Mouse (Mus musculus) hindbrain, embryonic 14.5 days (tissue): ENCODE measurements around the gene Kif26b. TPM values are rescaled to one million over a fixed set of nuclear protein-coding genes. Genes with fewer than 3 reads are reported as not detected.

ENCODE experiments used
- ATAC-seq: fragments of 200-750 bp; cut with Nextera tagmentation; 2 replicates; pipeline ENCODE4 v1.8.0; 2017; ENCODE audit warnings: moderate number of reproducible peaks, mild to moderate bottlenecking, moderate TSS enrichment, moderate library complexity; ENCODE audit not compliant: low FRiP score
- DNase-seq: peaks from one replicate; pipeline ENCODE4 v3.0.0-alpha.2; 2015; ENCODE audit warnings: low spot score
- H3K27ac ChIP-seq: fragments of 300-500 bp; sonication (generic); 2 replicates; pipeline ENCODE4 v1.5.1; 2014; ENCODE audit warnings: mild to moderate bottlenecking, moderate library complexity
- H3K27me3 ChIP-seq: fragments of 300-500 bp; sonication (generic); 2 replicates; pipeline ENCODE4 v1.6.1; 2014; ENCODE audit warnings: mild to moderate bottlenecking, low read length, mixed read lengths; ENCODE audit not compliant: control insufficient read depth, insufficient read depth
- H3K36me3 ChIP-seq: fragments of 300-500 bp; sonication (generic); replicated peaks from 2 replicates; pipeline ENCODE4 v1.6.1; 2014; ENCODE audit not compliant: control insufficient read depth, insufficient read depth
- H3K4me1 ChIP-seq: fragments of 300-500 bp; sonication (generic); replicated peaks from 2 replicates; pipeline ENCODE4 v1.6.1; 2014; ENCODE audit warnings: antibody characterized with exemption, low read length, mixed read lengths; ENCODE audit not compliant: control insufficient read depth, insufficient read depth
- H3K4me2 ChIP-seq: fragments of 300-500 bp; sonication (generic); replicated peaks from 2 replicates; pipeline ENCODE4 v1.6.1; 2014; ENCODE audit warnings: mild to moderate bottlenecking, moderate library complexity
- H3K4me3 ChIP-seq: fragments of 300-500 bp; sonication (generic); replicated peaks from 2 replicates; pipeline ENCODE4 v1.5.1; 2014; ENCODE audit warnings: mild to moderate bottlenecking, low read length
- H3K9ac ChIP-seq: fragments of 300-500 bp; sonication (generic); 2 replicates; pipeline ENCODE4 v1.6.1; 2014
- H3K9me3 ChIP-seq: fragments of 300-500 bp; sonication (generic); 2 replicates; pipeline ENCODE4 v1.6.1; 2016; ENCODE audit warnings: low read length; ENCODE audit not compliant: control insufficient read depth
- WGBS: fragments of 180-500 bp; shearing (Covaris S2); extraction: QIAGEN DNeasy Blood & Tissue Kit; methylation state at CpG from one replicate; pipeline ENCODE4 v1.1.7; 2014; 5-methylcytosine and 5-hydroxymethylcytosine counted together
- polyA plus RNA-seq: library from polyadenylated mRNA; unstranded; fragments of >200 nt; fragmentation: Nextera tagmentation; extraction: Ambion mirVana; gene quantifications from 2 replicates; pipeline ENCODE4 v1.2.1, GENCODE M21; 2014

Gene Kif26b
- polyA plus RNA-seq, 1 experiment from 2014 or later, result 15.8 TPM

DNA sequence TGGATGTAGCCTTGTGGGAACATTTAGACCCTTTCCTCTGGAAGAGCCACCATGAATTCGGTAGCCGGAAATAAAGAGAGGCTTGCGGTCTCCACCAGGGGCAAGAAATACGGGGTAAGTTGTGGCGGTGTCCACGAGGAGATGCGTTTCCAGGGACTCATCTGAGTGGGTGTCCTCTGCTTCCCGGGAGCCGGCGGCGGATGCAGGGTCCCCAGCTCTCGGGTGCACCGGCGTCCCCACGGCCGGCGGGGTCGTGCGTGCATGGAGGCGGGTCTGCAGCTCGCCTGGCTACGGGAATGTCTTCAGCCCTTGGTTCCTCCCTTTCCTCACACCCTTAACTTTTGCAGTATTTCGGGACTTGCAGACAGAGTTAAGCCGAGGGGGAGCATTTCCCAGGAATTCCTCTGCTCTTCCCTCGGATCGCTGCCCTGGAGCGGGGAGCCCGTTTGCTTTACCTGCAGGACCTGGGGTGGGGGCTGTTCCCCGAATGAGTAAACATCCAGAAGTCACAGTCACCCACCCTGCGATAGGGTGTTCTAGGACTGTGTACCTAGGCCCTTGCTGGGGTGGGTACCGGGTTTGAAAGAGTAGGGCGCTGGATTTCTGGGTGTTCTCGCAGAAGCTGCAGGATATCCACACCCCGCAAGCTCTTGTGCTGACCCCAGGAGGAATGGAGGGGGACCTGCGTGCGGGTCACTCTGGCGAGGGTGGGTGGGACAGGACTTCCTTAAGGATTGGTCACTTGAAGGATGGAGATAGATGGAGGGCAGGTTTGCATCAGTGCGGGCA, 781 bp downstream of the Kif26b start:
- Histone ChIP-seq H3K9ac (peak overlapping the region; percentile 92), H3K4me3 (peak overlapping the region; percentile 75), H3K36me3 (no peaks in the 10 kb centered on the region), H3K4me2 (peak overlapping the region; percentile 99), H3K27ac (peak overlapping the region; percentile 95), H3K4me1 (peaks cover 12% of the 10 kb centered on the region), H3K27me3 (no peaks in the 10 kb centered on the region), H3K9me3 (no peaks in the 10 kb centered on the region)
- ATAC-seq (peak; percentile 3; the same call in 1 of the 2 replicates), DNase-seq (peak; percentile 44)
- WGBS, result under 1% methylated on average over 37 of the region's 38 CpGs

DNA sequence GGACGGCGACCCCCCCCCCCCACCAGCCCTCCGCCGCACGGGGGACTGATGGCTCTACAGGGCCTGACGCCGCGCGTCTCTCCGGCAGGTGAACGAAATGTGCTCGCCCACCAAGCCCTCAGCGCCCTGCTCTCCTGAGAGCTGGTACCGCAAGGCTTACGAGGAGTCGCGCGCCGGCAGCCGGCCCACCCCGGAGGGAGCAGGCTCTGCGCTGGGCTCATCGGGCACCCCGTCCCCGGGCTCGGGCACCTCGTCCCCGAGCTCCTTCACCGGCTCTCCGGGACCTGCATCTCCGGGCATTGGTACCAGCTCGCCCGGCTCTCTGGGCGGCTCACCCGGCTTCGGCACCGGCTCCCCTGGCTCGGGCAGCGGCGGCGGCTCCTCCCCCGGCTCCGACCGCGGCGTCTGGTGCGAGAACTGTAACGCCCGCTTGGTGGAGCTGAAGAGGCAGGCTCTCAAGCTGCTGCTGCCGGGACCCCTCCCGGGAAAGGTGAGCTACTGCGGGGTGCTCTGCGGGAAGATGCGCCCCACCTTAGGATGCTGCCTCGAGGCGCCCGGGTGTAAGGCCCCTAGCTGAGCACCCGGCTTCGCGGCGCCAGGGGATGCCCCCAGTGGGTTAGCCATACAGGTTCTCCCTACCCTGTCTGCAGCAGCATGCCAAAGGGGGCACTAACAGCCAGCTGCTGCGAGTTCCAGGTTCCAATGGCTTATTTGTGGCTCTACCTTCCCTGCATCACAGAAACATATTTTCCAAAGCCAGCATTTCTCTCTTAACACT, 1.6 kb downstream of the Kif26b start:
- no peaks in the 10 kb centered on the region for H3K9me3 ChIP-seq
- H3K9ac ChIP-seq, result peak overlapping the region; percentile 92
- ATAC-seq (peak; percentile 53), DNase-seq (peak; percentile 83)
- peaks cover 12% of the 10 kb centered on the region for H3K4me1 ChIP-seq
- peak overlapping the region; percentile 75 for H3K4me3 ChIP-seq
- H3K27me3 ChIP-seq, result no peaks in the 10 kb centered on the region
- H3K27ac ChIP-seq, result peak overlapping the region; percentile 95
- no peaks in the 10 kb centered on the region for H3K36me3 ChIP-seq
- H3K4me2 ChIP-seq, result peak overlapping the region; percentile 99
- WGBS, result under 1% methylated on average over 60 of the region's 62 CpGs

DNA sequence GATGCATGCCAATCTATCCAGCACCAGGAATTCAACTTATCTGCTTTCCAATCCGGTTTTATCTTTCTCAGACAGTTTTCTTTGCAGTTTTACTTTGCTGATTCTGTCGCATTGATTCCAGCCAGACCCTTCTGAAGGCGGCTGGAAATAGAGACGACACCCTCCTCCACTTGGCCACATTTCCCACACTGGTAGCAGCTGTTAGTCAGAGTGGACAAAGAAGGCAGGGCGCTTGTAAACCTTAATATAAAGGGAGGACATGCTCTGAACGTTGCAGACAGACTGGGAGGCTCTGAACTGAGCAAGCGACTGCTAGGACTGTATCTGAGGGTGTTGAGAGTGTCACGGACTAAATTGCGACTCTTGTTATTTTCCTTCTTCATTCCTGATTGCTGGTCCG, 11.3 kb downstream of the Kif26b start:
- Histone ChIP-seq H3K4me3 (no peak overlapping the region), H3K4me2 (no peak overlapping the region), H3K36me3 (no peaks in the 10 kb centered on the region), H3K9me3 (no peaks in the 10 kb centered on the region), H3K4me1 (no peaks in the 10 kb centered on the region), H3K27me3 (no peaks in the 10 kb centered on the region), H3K27ac (no peak overlapping the region), H3K9ac (no peak overlapping the region)
- 73% methylated on average over 10 of the region's 10 CpGs for WGBS
- ATAC-seq (no peak), DNase-seq (no peak)

DNA sequence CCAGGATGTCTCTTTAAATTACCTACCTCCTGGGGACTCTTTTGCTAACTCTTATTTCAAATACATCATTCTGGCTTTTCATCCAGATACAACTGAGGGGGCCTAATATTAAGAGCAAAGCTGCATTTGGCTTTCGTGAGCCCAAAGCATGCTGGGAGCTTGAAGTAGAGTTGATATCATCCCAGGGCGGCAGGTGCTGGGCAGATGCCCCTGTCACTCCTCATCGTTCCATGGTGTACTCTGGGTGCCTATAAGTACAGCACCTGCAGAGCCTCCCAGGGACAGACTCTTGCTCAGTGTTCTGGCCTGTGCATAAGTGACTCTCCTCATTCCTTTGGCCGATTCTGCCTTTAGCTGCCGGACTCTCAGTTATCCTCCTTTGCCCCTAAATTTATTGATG, 13.5 kb downstream of the Kif26b start:
- no peak overlapping the region for H3K4me2 ChIP-seq
- 87% methylated on average over 5 of the region's 5 CpGs for WGBS
- no peak for ATAC-seq

DNA sequence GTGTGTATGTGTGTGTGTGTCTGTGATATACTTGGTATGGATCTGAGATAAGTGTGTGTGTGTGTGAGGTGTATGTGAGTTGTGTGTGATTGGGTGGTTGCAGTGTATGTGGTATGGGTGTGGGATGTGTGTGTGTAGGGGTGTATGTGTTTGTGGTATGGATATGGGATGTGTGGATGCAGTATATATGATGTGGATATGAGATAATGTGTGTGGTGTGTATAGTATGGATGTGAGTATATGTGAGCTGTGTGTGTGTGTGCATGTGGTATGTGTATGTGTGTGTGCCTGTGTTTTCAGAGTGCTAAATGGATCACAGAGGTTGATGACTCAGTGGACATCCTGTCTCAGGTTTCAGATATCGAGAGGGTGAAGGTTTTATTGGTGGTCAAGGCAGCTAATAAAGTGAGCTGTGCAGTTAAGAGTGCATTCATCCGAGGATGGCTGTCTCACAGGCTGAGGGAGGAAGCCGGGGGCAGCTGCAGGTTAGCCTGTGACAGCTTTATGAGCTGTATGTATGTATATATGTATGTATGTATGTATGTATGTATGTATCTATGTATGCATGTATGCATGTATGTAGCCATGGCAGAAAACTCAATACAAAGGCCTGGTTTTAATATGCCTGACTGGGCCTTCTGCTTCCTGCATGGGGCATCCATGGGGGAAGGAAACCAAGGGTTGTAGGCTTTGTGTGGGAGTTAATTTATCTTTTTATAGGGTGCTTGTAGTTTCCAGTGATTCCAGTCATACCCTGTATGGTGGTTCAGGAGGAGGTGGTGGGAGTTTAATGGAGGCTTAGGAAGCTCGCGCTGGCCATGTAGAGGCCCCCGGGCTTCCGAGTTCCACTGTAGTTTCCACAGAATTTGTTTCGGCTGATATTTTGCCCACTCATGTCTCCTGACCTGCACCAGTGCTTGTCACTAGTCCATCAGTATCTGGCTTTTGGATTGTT, 14.3 kb downstream of the Kif26b start:
- 85% methylated on average over 8 of the region's 8 CpGs for WGBS
- H3K4me2 ChIP-seq, result no peak overlapping the region
- no peaks in the 10 kb centered on the region for H3K27me3 ChIP-seq
- no peak overlapping the region for H3K9ac ChIP-seq
- no peaks in the 10 kb centered on the region for H3K9me3 ChIP-seq
- ATAC-seq (no peak), DNase-seq (no peak)
- H3K27ac ChIP-seq, result no peak overlapping the region
- no peaks in the 10 kb centered on the region for H3K36me3 ChIP-seq
- no peaks in the 10 kb centered on the region for H3K4me1 ChIP-seq
- no peak overlapping the region for H3K4me3 ChIP-seq

More for the DNA sequence above, 13.5 kb downstream of the Kif26b start:
- no peaks in the 10 kb centered on the region for H3K36me3 ChIP-seq
- H3K27ac ChIP-seq, result no peak overlapping the region
- no peaks in the 10 kb centered on the region for H3K9me3 ChIP-seq
- no peak overlapping the region for H3K9ac ChIP-seq
- no peak overlapping the region for H3K4me3 ChIP-seq
- DNase-seq, result no peak
- no peaks in the 10 kb centered on the region for H3K27me3 ChIP-seq
- H3K4me1 ChIP-seq, result no peaks in the 10 kb centered on the region

DNA sequence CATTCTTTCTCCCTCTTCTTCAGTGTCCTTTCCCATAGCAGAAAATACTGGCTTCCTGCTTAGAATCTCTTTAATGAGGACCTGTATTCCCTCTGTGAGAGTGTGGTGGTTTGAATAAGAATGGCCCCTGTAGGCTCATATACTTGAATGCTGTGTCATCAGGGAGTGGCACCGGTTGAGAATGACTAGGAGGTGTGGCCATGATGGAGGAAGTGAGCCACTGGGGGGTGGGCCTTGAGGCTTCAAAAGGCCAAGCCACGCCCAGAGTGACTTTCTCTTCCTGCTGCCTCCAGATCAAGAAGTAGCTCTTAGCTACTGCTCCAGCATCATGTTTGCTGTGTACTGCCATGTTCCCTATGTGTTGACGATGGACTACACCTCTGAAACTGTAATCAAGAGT, 15.7 kb downstream of the Kif26b start:
- 80% methylated on average over 3 of the region's 3 CpGs for WGBS
- no peaks in the 10 kb centered on the region for H3K4me1 ChIP-seq

DNA sequence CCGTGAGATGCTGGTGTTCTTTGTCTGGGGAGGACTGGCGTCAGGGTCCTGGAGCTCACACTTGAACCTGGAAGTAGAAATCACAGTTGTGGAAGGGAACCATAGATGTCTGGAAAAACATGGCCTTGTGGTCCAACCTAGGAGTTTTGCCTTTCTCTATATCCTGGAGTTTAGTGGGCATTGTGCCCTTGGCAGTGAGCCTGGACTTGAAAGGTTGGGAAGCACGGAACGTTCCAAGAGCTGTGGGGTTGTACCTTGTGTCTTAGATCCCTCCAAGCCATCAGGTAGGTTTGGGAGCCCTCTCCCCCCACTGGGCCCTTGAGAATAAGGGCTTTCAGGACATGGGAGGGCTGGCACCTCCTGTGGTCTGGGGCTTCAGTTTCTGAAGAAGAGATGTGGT, 20.7 kb downstream of the Kif26b start:
- Histone ChIP-seq H3K4me2 (no peak overlapping the region), H3K27ac (no peak overlapping the region), H3K9ac (no peak overlapping the region), H3K36me3 (no peaks in the 10 kb centered on the region), H3K9me3 (no peaks in the 10 kb centered on the region), H3K4me1 (no peaks in the 10 kb centered on the region; the same call in 1 of the 2 replicates), H3K4me3 (no peak overlapping the region), H3K27me3 (no peaks in the 10 kb centered on the region)
- ATAC-seq (no peak), DNase-seq (no peak)
- WGBS, result 88% methylated on average over 4 of the region's 4 CpGs

More for the DNA sequence above, 15.7 kb downstream of the Kif26b start:
- Histone ChIP-seq H3K4me2 (no peak overlapping the region), H3K4me3 (no peak overlapping the region), H3K36me3 (no peaks in the 10 kb centered on the region), H3K9ac (no peak overlapping the region), H3K27me3 (no peaks in the 10 kb centered on the region), H3K27ac (no peak overlapping the region), H3K9me3 (no peaks in the 10 kb centered on the region)
- ATAC-seq (no peak), DNase-seq (no peak)

DNA sequence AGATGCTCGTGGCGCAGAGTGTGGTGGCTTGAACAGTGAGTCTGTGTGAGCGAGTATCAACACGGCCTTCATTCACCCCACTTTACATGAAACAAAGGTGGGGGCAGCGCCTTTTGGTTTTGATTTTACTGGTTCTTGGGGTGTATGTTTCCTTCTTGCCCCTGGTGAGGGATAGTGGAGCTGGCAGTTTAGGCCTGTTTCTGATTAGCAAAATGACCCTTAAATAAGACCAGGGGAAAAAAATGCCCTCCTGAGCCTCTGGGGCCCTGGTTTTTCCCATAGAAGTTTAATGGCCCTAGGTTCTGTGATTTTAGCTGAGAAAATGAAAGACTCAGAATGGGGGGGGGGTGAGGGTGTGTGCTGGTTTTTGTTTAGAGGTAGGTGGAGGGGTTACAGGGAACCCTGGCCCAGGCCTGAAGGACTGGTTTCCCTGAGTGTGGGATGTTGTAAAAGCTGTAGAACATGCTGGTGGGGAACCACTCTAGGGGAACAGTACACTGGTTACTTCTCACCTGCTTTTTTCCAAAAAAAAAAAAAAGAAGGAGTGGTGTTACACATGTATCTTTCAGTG, 21.6 kb downstream of the Kif26b start:
- no peaks in the 10 kb centered on the region; the same call in 1 of the 2 replicates for H3K4me1 ChIP-seq
- H3K36me3 ChIP-seq, result no peaks in the 10 kb centered on the region
- H3K9me3 ChIP-seq, result no peaks in the 10 kb centered on the region
- no peak overlapping the region for H3K4me3 ChIP-seq
- no peak overlapping the region for H3K27ac ChIP-seq
- ATAC-seq (no peak), DNase-seq (no peak)
- H3K9ac ChIP-seq, result no peak overlapping the region
- H3K27me3 ChIP-seq, result no peaks in the 10 kb centered on the region
- WGBS, result 92% methylated on average over 5 of the region's 5 CpGs
- H3K4me2 ChIP-seq, result no peak overlapping the region
